Mouse (Mus musculus): ENCODE measurements around the gene Glb1l3. TPM values are rescaled to one million over a fixed set of nuclear protein-coding genes. Genes with fewer than 3 reads are reported as not detected.

Glb1l3 gene
- polyA plus RNA-seq (2012; ENCODE audit: low replicate concordance): not detected in 2 replicates

GRCm38 (mm10) chr9:26860751-26861150, at the start of gene Glb1l3:
TSS of gene Glb1l3 (minus strand) at chr9:26860890.

GRCm38 (mm10) chr9:26805935-26806666, 54.6 kb downstream of the Glb1l3 start, which contains the start of gene Glb1l2:
TSS of gene Glb1l2 (minus strand) at chr9:26806468.

Other genes starting within 250 kb of the Glb1l3 start
- not detected in 2 replicates for gene B3gat1, start 127.2 kb downstream of the Glb1l3 start, polyA plus RNA-seq (2012; ENCODE audit: low replicate concordance)
- gene Glb1l2, start 54.4 kb downstream of the Glb1l3 start, polyA plus RNA-seq (2012; ENCODE audit: low replicate concordance): not detected in 2 replicates
- gene Gm1110, start 62.2 kb upstream of the Glb1l3 start, polyA plus RNA-seq (2012; ENCODE audit: low replicate concordance): not detected in 2 replicates
- 0.63 and 0.75 TPM in 2 replicates for gene Acad8, start 138.7 kb upstream of the Glb1l3 start, polyA plus RNA-seq (2012; ENCODE audit: low replicate concordance)
- 0.81 and 2.4 TPM in 2 replicates for gene Thyn1, start 138.8 kb upstream of the Glb1l3 start, polyA plus RNA-seq (2012; ENCODE audit: low replicate concordance)
- gene Vps26b, start 169.2 kb upstream of the Glb1l3 start, polyA plus RNA-seq (2012; ENCODE audit: low replicate concordance): 16.2 and 44.8 TPM in 2 replicates
- gene Ncapd3, start 169.3 kb upstream of the Glb1l3 start, polyA plus RNA-seq (2012; ENCODE audit: low replicate concordance): 0.85 and 3.2 TPM in 2 replicates

Measured in hematopoietic multipotent progenitor cell, adult 10-12 weeks (in vitro differentiated cells).